Mouse (Mus musculus): ENCODE data around the gene Bach2. TPM values are rescaled to one million over a fixed set of nuclear protein-coding genes. Genes with fewer than 3 reads are reported as not detected.

The Bach2 gene
- polyA plus RNA-seq, 1 experiment = 7.5 TPM

DNA sequence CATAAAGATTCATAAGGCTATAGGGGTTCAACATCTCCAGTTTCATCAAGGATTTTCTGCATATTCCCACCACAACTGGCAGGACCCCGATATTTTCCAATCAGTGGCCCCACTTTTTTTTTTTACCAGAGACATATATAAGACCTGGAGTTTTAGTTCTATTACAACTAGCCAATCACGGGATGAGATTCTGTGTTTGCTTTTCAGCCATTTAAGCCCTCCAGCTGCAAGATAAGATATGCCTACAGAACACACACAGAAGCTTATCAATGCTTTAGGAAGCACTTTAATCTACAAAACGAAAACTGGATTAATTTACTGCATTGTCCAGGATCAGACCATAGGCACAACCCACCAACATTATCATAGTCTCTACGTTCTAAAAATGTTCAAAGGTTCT is 33.8 kb upstream of the Bach2 start:
- 70% methylated on average over 4 of the region's 4 CpGs for WGBS
- no peak for DNase-seq
- no peak overlapping the region for H3K4me3 ChIP-seq (replicated peaks; ENCODE audit: extremely low read depth, low read depth, low read length)
- TF ChIP-seq POLR2A (IDR thresholded peaks at IDR 0.05; ENCODE audit: borderline replicate concordance, extremely low read depth, low read depth, low read length) (no peak), CTCF (IDR thresholded peaks at IDR 0.05; ENCODE audit: insufficient read depth, low read length) (no peak)
- H3K4me1 ChIP-seq (ENCODE audit: control insufficient read depth, insufficient read depth, low read length) = peaks cover 3% of the 10 kb centered on the region

- 50% methylated on average over 2 of the region's 2 CpGs for WGBS
- Histone ChIP-seq H3K4me3 (replicated peaks; ENCODE audit: extremely low read depth, low read depth, low read length) (no peak overlapping the region), H3K4me1 (ENCODE audit: control insufficient read depth, insufficient read depth, low read length) (peaks cover 3% of the 10 kb centered on the region)
- TF ChIP-seq POLR2A (IDR thresholded peaks at IDR 0.05; ENCODE audit: borderline replicate concordance, extremely low read depth, low read depth, low read length) (no peak), CTCF (IDR thresholded peaks at IDR 0.05; ENCODE audit: insufficient read depth, low read length) (no peak)
- no peak for DNase-seq
Measured at GRCm38 (mm10) chr4:32205825-32206224, 32.8 kb upstream of the Bach2 start.

- no peak for DNase-seq
- 84% methylated on average over 2 of the region's 2 CpGs for WGBS
- no peak for TF ChIP-seq CTCF (IDR thresholded peaks at IDR 0.05; ENCODE audit: insufficient read depth, low read length)
- no peak for TF ChIP-seq POLR2A (IDR thresholded peaks at IDR 0.05; ENCODE audit: borderline replicate concordance, extremely low read depth, low read depth, low read length)
- Histone ChIP-seq H3K4me3 (replicated peaks; ENCODE audit: extremely low read depth, low read depth, low read length) (no peak overlapping the region), H3K4me1 (ENCODE audit: control insufficient read depth, insufficient read depth, low read length) (peaks cover 4% of the 10 kb centered on the region)
Measured at GRCm38 (mm10) chr4:32209995-32210394, 28.6 kb upstream of the Bach2 start.

GRCm38 (mm10) chr4:32210424-32211184 is 28.0 kb upstream of the Bach2 start:
- H3K4me1 ChIP-seq (ENCODE audit: control insufficient read depth, insufficient read depth, low read length) = peaks cover 4% of the 10 kb centered on the region
- TF ChIP-seq CTCF (IDR thresholded peaks at IDR 0.05; ENCODE audit: insufficient read depth, low read length) (no peak), POLR2A (IDR thresholded peaks at IDR 0.05; ENCODE audit: borderline replicate concordance, extremely low read depth, low read depth, low read length) (no peak)
- H3K4me3 ChIP-seq (replicated peaks; ENCODE audit: extremely low read depth, low read depth, low read length) = no peak overlapping the region
- 61% methylated on average over 9 of the region's 9 CpGs for WGBS
- no peak for DNase-seq

- DNase-seq = no peak
- no peak overlapping the region for H3K4me3 ChIP-seq (replicated peaks; ENCODE audit: extremely low read depth, low read depth, low read length)
- TF ChIP-seq CTCF (IDR thresholded peaks at IDR 0.05; ENCODE audit: insufficient read depth, low read length) = no peak
- TF ChIP-seq POLR2A (IDR thresholded peaks at IDR 0.05; ENCODE audit: borderline replicate concordance, extremely low read depth, low read depth, low read length) = no peak
- H3K4me1 ChIP-seq (ENCODE audit: control insufficient read depth, insufficient read depth, low read length) = peaks cover 4% of the 10 kb centered on the region
Measured at GRCm38 (mm10) chr4:32212593-32212992, 26.0 kb upstream of the Bach2 start.

DNA sequence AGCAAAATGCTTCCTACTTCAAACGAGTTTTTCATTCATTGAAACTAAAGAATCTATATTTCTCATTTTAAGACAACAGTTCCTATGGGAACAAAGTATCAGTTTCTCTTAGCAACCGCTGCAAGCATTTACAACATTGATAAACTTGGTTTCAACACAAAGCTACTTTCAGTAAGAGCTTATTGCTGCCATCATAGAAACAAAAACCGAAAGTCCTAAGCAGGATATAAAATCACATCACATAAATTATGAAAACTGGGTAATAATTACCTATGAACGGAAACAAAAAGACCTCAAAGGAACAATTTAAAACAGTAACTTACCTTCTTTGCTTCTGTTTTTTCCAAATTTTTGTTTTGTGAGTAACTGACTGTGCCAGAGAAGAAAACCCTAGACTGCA is 22.1 kb upstream of the Bach2 start:
- Histone ChIP-seq H3K4me1 (ENCODE audit: control insufficient read depth, insufficient read depth, low read length) (peaks cover 4% of the 10 kb centered on the region), H3K4me3 (replicated peaks; ENCODE audit: extremely low read depth, low read depth, low read length) (no peak overlapping the region)
- TF ChIP-seq CTCF (IDR thresholded peaks at IDR 0.05; ENCODE audit: insufficient read depth, low read length) = no peak
- no peak for TF ChIP-seq POLR2A (IDR thresholded peaks at IDR 0.05; ENCODE audit: borderline replicate concordance, extremely low read depth, low read depth, low read length)
- 82% methylated on average over 4 of the region's 4 CpGs for WGBS
- no peak for DNase-seq

- Histone ChIP-seq H3K4me3 (replicated peaks; ENCODE audit: extremely low read depth, low read depth, low read length) (no peak overlapping the region), H3K4me1 (ENCODE audit: control insufficient read depth, insufficient read depth, low read length) (peaks cover 4% of the 10 kb centered on the region)
- no peak for DNase-seq
- WGBS = 77% methylated on average over 3 of the region's 3 CpGs
- TF ChIP-seq POLR2A (IDR thresholded peaks at IDR 0.05; ENCODE audit: borderline replicate concordance, extremely low read depth, low read depth, low read length) (no peak), CTCF (IDR thresholded peaks at IDR 0.05; ENCODE audit: insufficient read depth, low read length) (no peak)
Measured at GRCm38 (mm10) chr4:32217016-32217415, 21.6 kb upstream of the Bach2 start.

GRCm38 (mm10) chr4:32217593-32217992 is 21.0 kb upstream of the Bach2 start:
- WGBS = 94% methylated on average over 12 of the region's 12 CpGs
- TF ChIP-seq POLR2A (IDR thresholded peaks at IDR 0.05; ENCODE audit: borderline replicate concordance, extremely low read depth, low read depth, low read length) (no peak), CTCF (IDR thresholded peaks at IDR 0.05; ENCODE audit: insufficient read depth, low read length) (no peak)
- Histone ChIP-seq H3K4me3 (replicated peaks; ENCODE audit: extremely low read depth, low read depth, low read length) (no peak overlapping the region), H3K4me1 (ENCODE audit: control insufficient read depth, insufficient read depth, low read length) (peaks cover 4% of the 10 kb centered on the region)
- no peak for DNase-seq

DNA sequence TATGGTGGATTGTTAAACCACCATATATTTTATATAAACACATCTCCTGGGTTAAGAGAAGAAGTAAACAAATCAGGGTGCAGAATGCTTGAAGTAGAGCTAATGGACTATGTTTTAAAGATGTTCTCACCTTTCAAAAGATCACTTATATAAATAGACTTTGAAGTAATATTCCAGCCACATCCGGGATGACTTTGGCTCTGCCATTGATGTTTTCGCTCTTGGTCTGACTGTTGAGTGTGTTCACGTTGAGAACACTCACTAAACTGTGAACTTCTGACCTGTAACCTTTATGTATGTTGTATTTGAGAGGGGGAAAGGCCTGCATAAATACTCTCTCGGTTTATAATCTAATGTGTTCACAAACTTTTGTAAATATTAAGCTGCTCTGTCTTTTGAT is 20.2 kb upstream of the Bach2 start:
- Histone ChIP-seq H3K4me1 (ENCODE audit: control insufficient read depth, insufficient read depth, low read length) (no peaks in the 10 kb centered on the region), H3K4me3 (replicated peaks; ENCODE audit: extremely low read depth, low read depth, low read length) (no peak overlapping the region)
- no peak for DNase-seq
- WGBS = 43% methylated on average over 4 of the region's 4 CpGs
- TF ChIP-seq POLR2A (IDR thresholded peaks at IDR 0.05; ENCODE audit: borderline replicate concordance, extremely low read depth, low read depth, low read length) = no peak
- TF ChIP-seq CTCF (IDR thresholded peaks at IDR 0.05; ENCODE audit: insufficient read depth, low read length) = no peak

DNA sequence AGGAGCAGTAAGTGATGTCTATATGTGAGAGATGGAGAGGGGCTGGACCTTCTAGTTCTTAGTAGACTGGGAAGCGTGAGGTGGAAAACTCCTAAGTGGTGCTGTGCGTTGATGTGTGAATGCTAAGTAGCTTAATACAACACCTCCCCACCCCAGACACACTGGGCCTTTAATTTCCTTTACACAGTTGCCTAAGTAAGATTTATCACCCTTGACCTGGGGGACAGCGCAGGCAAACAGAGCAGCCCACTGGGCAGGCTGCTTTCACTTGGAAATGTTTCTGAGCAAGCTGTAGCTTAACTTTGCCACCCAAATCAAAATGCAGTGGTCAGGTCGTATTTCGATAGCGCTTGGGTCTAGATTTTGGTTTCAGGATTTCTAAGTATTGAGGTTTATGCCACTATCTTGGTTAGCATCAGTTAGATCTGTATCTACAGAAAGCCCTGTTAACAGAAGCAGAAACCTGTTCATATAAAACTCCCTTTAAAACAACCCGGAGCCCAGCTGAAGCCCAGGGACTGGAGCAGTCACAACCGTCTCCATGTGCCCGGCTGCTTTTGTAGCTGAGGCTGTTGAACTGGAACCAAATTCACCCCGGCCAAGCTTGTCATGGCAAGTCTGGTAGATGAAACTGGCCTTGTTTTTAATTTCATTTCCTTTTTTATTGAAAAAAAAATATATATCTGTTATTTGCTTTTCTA is 19.0 kb upstream of the Bach2 start:
- TF ChIP-seq CTCF (IDR thresholded peaks at IDR 0.05; ENCODE audit: insufficient read depth, low read length) (no peak), POLR2A (IDR thresholded peaks at IDR 0.05; ENCODE audit: borderline replicate concordance, extremely low read depth, low read depth, low read length) (no peak)
- DNase-seq = no peak
- no peak overlapping the region for H3K4me3 ChIP-seq (replicated peaks; ENCODE audit: extremely low read depth, low read depth, low read length)
- whole genome bisulfite sequencing = 77% methylated on average over 10 of the region's 10 CpGs
- H3K4me1 ChIP-seq (ENCODE audit: control insufficient read depth, insufficient read depth, low read length) = no peaks in the 10 kb centered on the region
